Mouse (Mus musculus): ENCODE measurements around the gene Tm7sf3. TPM values are rescaled to one million over a fixed set of nuclear protein-coding genes. Genes with fewer than 3 reads are reported as not detected.

The Tm7sf3 gene
- polyA plus RNA-seq, 1 experiment: 9.6 TPM

Other genes starting within 250 kb of the Tm7sf3 start
- 33.6 and 35.0 TPM in 2 replicates for gene Itpr2, start 140.6 kb downstream of the Tm7sf3 start, polyA plus RNA-seq (2012; ENCODE audit: insufficient read depth, insufficient read length, missing spikeins)
- gene Fgfr1op2, start 65.6 kb downstream of the Tm7sf3 start, polyA plus RNA-seq (2012; ENCODE audit: insufficient read depth, insufficient read length, missing spikeins): 94.6 and 135 TPM in 2 replicates
- gene Ints13, start 65.0 kb downstream of the Tm7sf3 start, polyA plus RNA-seq (2012; ENCODE audit: insufficient read depth, insufficient read length, missing spikeins): 40.1 and 47.8 TPM in 2 replicates
- gene Med21, start 277 bp downstream of the Tm7sf3 start, polyA plus RNA-seq (2012; ENCODE audit: insufficient read depth, insufficient read length, missing spikeins): 67.9 and 81.8 TPM in 2 replicates
- 13.7 and 28.0 TPM in 2 replicates for gene Stk38l, start 82.2 kb upstream of the Tm7sf3 start, polyA plus RNA-seq (2012; ENCODE audit: insufficient read depth, insufficient read length, missing spikeins)
- gene Arntl2, start 153.2 kb upstream of the Tm7sf3 start, polyA plus RNA-seq (2012; ENCODE audit: insufficient read depth, insufficient read length, missing spikeins): 2.3 and 3.5 TPM in 2 replicates
- gene Smco2, start 207.3 kb upstream of the Tm7sf3 start, polyA plus RNA-seq (2012; ENCODE audit: insufficient read depth, insufficient read length, missing spikeins): not detected in 2 replicates
- gene Ppfibp1, start 245.7 kb upstream of the Tm7sf3 start, polyA plus RNA-seq (2012; ENCODE audit: insufficient read depth, insufficient read length, missing spikeins): 23.7 and 25.4 TPM in 2 replicates